Mouse (Mus musculus) MEL (cell line): ENCODE measurements around the gene Ifnz.
"Not testable (repeated sequence)": the region's sequence is repeated elsewhere in the genome, so short reads cannot be mapped to it uniquely, and the experiment has no call there.

Source experiments
- CTCF ChIP-seq, 3 experiments: IDR thresholded peaks in 2 of 3; conservative IDR thresholded peaks in 1 of 3; 2 replicates each; pipeline ENCODE4 v1.5.1; 2011 to 2012; ENCODE audit warnings: low read length in 3 of 3, low read depth in 2 of 3, mild to moderate bottlenecking in 2 of 3, improper control_type of control experiment in 1 of 3, inconsistent platforms in 1 of 3, mixed read lengths in 1 of 3, moderate library complexity in 1 of 3; ENCODE audit not compliant: control insufficient read depth in 1 of 3, insufficient read depth in 1 of 3, poor library complexity in 1 of 3, severe bottlenecking in 1 of 3
- EP300 ChIP-seq, 2 experiments: IDR thresholded peaks; 2 replicates each; pipeline ENCODE4 v1.6.1; 2011; ENCODE audit warnings: improper control_type of control experiment in 2 of 2, low read length in 2 of 2, low read depth in 1 of 2, mild to moderate bottlenecking in 1 of 2
- GABPA ChIP-seq: IDR thresholded peaks from 2 replicates; pipeline ENCODE4 v1.6.1; 2012; ENCODE audit warnings: low read depth, mild to moderate bottlenecking, inconsistent platforms, low read length, improper control_type of control experiment, moderate library complexity
- GATA1 ChIP-seq: IDR thresholded peaks from 2 replicates; pipeline ENCODE4 v1.6.1; 2011; ENCODE audit warnings: low read depth, low read length, improper control_type of control experiment
- JUND ChIP-seq: IDR thresholded peaks from 2 replicates; pipeline ENCODE4 v1.6.1; 2011; ENCODE audit warnings: low read depth, mild to moderate bottlenecking, improper control_type of control experiment, low read length
- POLR2A ChIP-seq, 2 experiments: IDR thresholded peaks; 2 replicates each; pipeline ENCODE4 v1.6.1; 2011 to 2012; ENCODE audit warnings: low read length in 2 of 2, mild to moderate bottlenecking in 2 of 2, control low read depth in 1 of 2, improper control_type of control experiment in 1 of 2, low read depth in 1 of 2, moderate library complexity in 1 of 2; ENCODE audit not compliant: control insufficient read depth in 1 of 2, insufficient read depth in 1 of 2, poor library complexity in 1 of 2
- POLR2AphosphoS5 ChIP-seq: IDR thresholded peaks from 2 replicates; pipeline ENCODE4 v1.6.1; 2012; ENCODE audit warnings: low read depth, borderline replicate concordance, mild to moderate bottlenecking, inconsistent platforms, low read length, moderate library complexity, mixed read lengths
- SIN3A ChIP-seq: IDR thresholded peaks from 2 replicates; pipeline ENCODE4 v1.6.1; 2012; ENCODE audit warnings: low read length, improper control_type of control experiment, inconsistent platforms
- TBP ChIP-seq: IDR thresholded peaks from 2 replicates; pipeline ENCODE4 v1.8.0; 2011; ENCODE audit warnings: low read depth, low read length, improper control_type of control experiment
- UBTF ChIP-seq: IDR thresholded peaks from 2 replicates; pipeline ENCODE4 v1.6.1; 2012; ENCODE audit warnings: low read depth, mild to moderate bottlenecking, inconsistent platforms, low read length, improper control_type of control experiment, moderate library complexity, borderline replicate concordance; ENCODE audit not compliant: insufficient read depth
- USF1 ChIP-seq: IDR thresholded peaks from 2 replicates; pipeline ENCODE4 v1.6.1; 2014; ENCODE audit warnings: low read depth, mild to moderate bottlenecking, inconsistent platforms, low read length, improper control_type of control experiment, moderate library complexity
- ZMIZ1 ChIP-seq: IDR thresholded peaks from 2 replicates; pipeline ENCODE4 v1.6.1; 2012; ENCODE audit warnings: low read depth, mild to moderate bottlenecking, inconsistent platforms, low read length, improper control_type of control experiment, moderate library complexity
- ZNF384 ChIP-seq: IDR thresholded peaks from 2 replicates; pipeline ENCODE4 v1.6.1; 2012; ENCODE audit warnings: low read depth, mild to moderate bottlenecking, inconsistent platforms, low read length, improper control_type of control experiment

DNA sequence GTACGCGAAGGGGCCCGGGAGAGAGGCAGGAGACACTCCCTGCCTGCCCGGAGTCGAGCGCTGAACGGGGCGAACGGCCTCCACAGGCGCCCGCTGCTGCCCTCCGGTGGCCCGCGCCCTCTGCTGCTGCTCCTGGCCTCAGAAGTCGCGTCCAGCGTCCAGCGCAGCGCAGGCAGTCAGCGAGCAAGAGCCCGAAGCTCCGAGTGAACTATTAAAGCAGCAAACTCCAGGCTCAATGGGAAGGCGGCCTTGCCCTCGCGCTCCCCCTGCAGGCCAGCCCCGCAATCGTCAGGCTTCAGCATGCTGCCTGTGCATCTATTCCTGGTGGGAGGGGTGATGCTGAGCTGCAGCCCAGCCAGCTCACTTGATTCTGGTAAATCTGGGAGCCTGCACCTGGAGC, 3.5 kb downstream of the Ifnz start, which contains the start of gene Gm13276:
- TF ChIP-seq GATA1; CTCF (IDR thresholded peaks at IDR 0.05 in 2 of 3, conservative IDR thresholded peaks at IDR 0.05 in 1 of 3; ENCODE audit: control insufficient read depth in 1 of 3, insufficient read depth in 1 of 3, low read depth in 2 of 3, low read length in 3 of 3, poor library complexity in 1 of 3, severe bottlenecking in 1 of 3); SIN3A; POLR2A (IDR thresholded peaks at IDR 0.05; ENCODE audit: control insufficient read depth in 1 of 2, insufficient read depth in 1 of 2, low read depth in 1 of 2, low read length in 2 of 2, poor library complexity in 1 of 2); EP300 (IDR thresholded peaks at IDR 0.05; ENCODE audit: low read depth in 1 of 2, low read length in 2 of 2); TBP; ZNF384; USF1; ZMIZ1; JUND; GABPA; POLR2AphosphoS5; UBTF: not testable (repeated sequence)
